Mouse (Mus musculus): ENCODE measurements around the gene Tnp2.

The Tnp2 gene

GRCm38 (mm10) chr16:10788866-10789265 lies 406 bp upstream of the Tnp2 start:
- DNase-seq (ENCODE audit: low spot score): no peak

- no peak for DNase-seq (ENCODE audit: low spot score)
These were observed 857 bp downstream of the Tnp2 start for GRCm38 (mm10) chr16:10787548-10788058.

- no peak for DNase-seq (ENCODE audit: low spot score)
These were observed 1.5 kb downstream of the Tnp2 start for GRCm38 (mm10) chr16:10786782-10787547.

GRCm38 (mm10) chr16:10786288-10786687 lies 2.2 kb downstream of the Tnp2 start:
- peak; percentile 84 for DNase-seq (ENCODE audit: low spot score)

- peak; percentile 95 for DNase-seq (ENCODE audit: low spot score)
These were observed 2.9 kb downstream of the Tnp2 start, which contains the start of gene Socs1 for GRCm38 (mm10) chr16:10785371-10786231. Socs1 (minus strand) TSS chr16:10785536.

GRCm38 (mm10) chr16:10784793-10785370 lies 3.6 kb downstream of the Tnp2 start:
- peak; percentile 93 for DNase-seq (ENCODE audit: low spot score)

- DNase-seq (ENCODE audit: low spot score): no peak
These were observed 4.3 kb downstream of the Tnp2 start for GRCm38 (mm10) chr16:10783883-10784792.

- no peak for DNase-seq (ENCODE audit: low spot score)
These were observed 5.0 kb downstream of the Tnp2 start for GRCm38 (mm10) chr16:10783451-10783850.

- no peak for DNase-seq (ENCODE audit: low spot score)
These were observed 5.4 kb downstream of the Tnp2 start for GRCm38 (mm10) chr16:10783152-10783434.

- DNase-seq (ENCODE audit: low spot score): no peak
These were observed 5.9 kb downstream of the Tnp2 start for GRCm38 (mm10) chr16:10782377-10783151.

GRCm38 (mm10) chr16:10781862-10782371 lies 6.5 kb downstream of the Tnp2 start:
- DNase-seq (ENCODE audit: low spot score): no peak

- DNase-seq (ENCODE audit: low spot score): no peak
These were observed 7.8 kb downstream of the Tnp2 start for GRCm38 (mm10) chr16:10780631-10781120.

- DNase-seq (ENCODE audit: low spot score): no peak
These were observed 10.8 kb downstream of the Tnp2 start for GRCm38 (mm10) chr16:10777579-10778160.

- DNase-seq (ENCODE audit: low spot score): no peak
These were observed 12.1 kb downstream of the Tnp2 start for GRCm38 (mm10) chr16:10776322-10776721.

GRCm38 (mm10) chr16:10774726-10775125 lies 13.7 kb downstream of the Tnp2 start:
- no peak for DNase-seq (ENCODE audit: low spot score)

- DNase-seq (ENCODE audit: low spot score): no peak
These were observed 14.9 kb downstream of the Tnp2 start for GRCm38 (mm10) chr16:10773543-10773942.

GRCm38 (mm10) chr16:10771769-10772510 lies 16.5 kb downstream of the Tnp2 start:
- DNase-seq (ENCODE audit: low spot score): no peak

- DNase-seq (ENCODE audit: low spot score): no peak
These were observed 17.7 kb downstream of the Tnp2 start for GRCm38 (mm10) chr16:10770531-10771325.

All from yolk sac, embryonic 10.5 days (tissue).